Mouse (Mus musculus): ENCODE data around the gene Ubap2l. TPM values are rescaled to one million over a fixed set of nuclear protein-coding genes. Genes with fewer than 3 reads are reported as not detected.
A peak's percentile ranks its signal among the peaks of the same experiment; 100 is the strongest.

Ubap2l gene
- total RNA-seq, 1 experiment from 2014 or later = 190 TPM

GRCm38 (mm10) chr3:90067851-90068250 lies 15.4 kb upstream of the Ubap2l start:
- peak; percentile 29 for DNase-seq

GRCm38 (mm10) chr3:90065553-90065952 lies 13.1 kb upstream of the Ubap2l start:
- peak; percentile 40 for DNase-seq

GRCm38 (mm10) chr3:90064383-90064782 lies 12.0 kb upstream of the Ubap2l start:
- DNase-seq = no peak

GRCm38 (mm10) chr3:90062539-90062938 lies 10.1 kb upstream of the Ubap2l start:
- DNase-seq = no peak

- DNase-seq = no peak
These were observed 9.1 kb upstream of the Ubap2l start for GRCm38 (mm10) chr3:90061549-90061948.

GRCm38 (mm10) chr3:90051441-90052350 lies 732 bp downstream of the Ubap2l start, which contains the start of gene 4933434E20Rik:
4933434E20Rik (plus strand) TSS chr3:90051636.
- DNase-seq = peak; percentile 65

- DNase-seq = no peak
These were observed 2.7 kb downstream of the Ubap2l start for GRCm38 (mm10) chr3:90049691-90050090.

- DNase-seq = no peak
These were observed 16.2 kb downstream of the Ubap2l start for GRCm38 (mm10) chr3:90036263-90036662.

- no peak for DNase-seq
These were observed 17.8 kb downstream of the Ubap2l start for GRCm38 (mm10) chr3:90034653-90035052.

GRCm38 (mm10) chr3:90016626-90017025 lies 35.8 kb downstream of the Ubap2l start:
- no peak for DNase-seq

GRCm38 (mm10) chr3:90010291-90010690 lies 42.1 kb downstream of the Ubap2l start:
- no peak for DNase-seq

- no peak for DNase-seq
These were observed 48.2 kb downstream of the Ubap2l start for GRCm38 (mm10) chr3:90004091-90004796.

- DNase-seq = no peak
These were observed 52.6 kb downstream of the Ubap2l start for GRCm38 (mm10) chr3:89999830-90000229.

GRCm38 (mm10) chr3:89999090-89999489 lies 53.3 kb downstream of the Ubap2l start:
- no peak for DNase-seq

- peak; percentile 90 for DNase-seq
These were observed 53.8 kb downstream of the Ubap2l start, which contains the start of gene Hax1 for GRCm38 (mm10) chr3:89998612-89999054. Hax1 (minus strand) TSS chr3:89998780.

GRCm38 (mm10) chr3:89997791-89998495 lies 54.5 kb downstream of the Ubap2l start:
- no peak for DNase-seq

GRCm38 (mm10) chr3:89994807-89995515 lies 57.5 kb downstream of the Ubap2l start:
- DNase-seq = peak; percentile 15

- no peak for DNase-seq
These were observed 64.6 kb downstream of the Ubap2l start for GRCm38 (mm10) chr3:89987822-89988221.

- DNase-seq = no peak
These were observed 65.2 kb downstream of the Ubap2l start for GRCm38 (mm10) chr3:89987211-89987610.

- no peak for DNase-seq
These were observed 70.0 kb downstream of the Ubap2l start for GRCm38 (mm10) chr3:89982426-89982825.

GRCm38 (mm10) chr3:89976859-89977258 lies 75.6 kb downstream of the Ubap2l start:
- DNase-seq = no peak

- DNase-seq = no peak
These were observed 83.9 kb downstream of the Ubap2l start for GRCm38 (mm10) chr3:89968509-89968908.

Data from adrenal gland, postnatal 25 days (tissue).